Mouse (Mus musculus): ENCODE measurements around the gene Gjc3. TPM values are rescaled to one million over a fixed set of nuclear protein-coding genes. Genes with fewer than 3 reads are reported as not detected.

Gjc3 gene
- not detected for polyA plus RNA-seq (2014; fragmentation: Illumina TruSeq; extraction: RNeasy Lipid Tissue Mini Kit (QIAGEN cat#74804); ENCODE audit: low read depth, low replicate concordance)

DNA sequence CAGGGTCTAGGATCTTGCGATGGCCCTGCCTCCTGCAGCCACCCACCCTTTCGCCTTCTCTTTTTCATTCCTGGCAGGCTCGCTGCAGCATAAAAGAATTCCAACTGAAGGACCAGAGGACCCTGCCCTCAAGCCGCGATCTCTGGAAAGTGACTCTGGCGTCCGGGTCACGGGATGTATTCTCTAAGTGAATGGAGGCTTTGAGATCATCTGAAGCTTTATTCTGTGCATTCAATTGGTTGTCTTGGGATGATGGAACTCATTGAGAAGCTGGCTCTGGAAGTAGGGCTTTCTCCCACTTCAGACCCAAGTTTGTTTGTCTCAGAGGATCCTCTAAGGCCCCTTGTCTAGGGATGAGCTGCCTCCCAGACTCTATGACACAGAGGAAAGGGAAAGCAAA is at the start of gene Gjc3:
Gjc3 (minus strand) TSS at position 154 of the 400 bp plus-strand sequence.

DNA sequence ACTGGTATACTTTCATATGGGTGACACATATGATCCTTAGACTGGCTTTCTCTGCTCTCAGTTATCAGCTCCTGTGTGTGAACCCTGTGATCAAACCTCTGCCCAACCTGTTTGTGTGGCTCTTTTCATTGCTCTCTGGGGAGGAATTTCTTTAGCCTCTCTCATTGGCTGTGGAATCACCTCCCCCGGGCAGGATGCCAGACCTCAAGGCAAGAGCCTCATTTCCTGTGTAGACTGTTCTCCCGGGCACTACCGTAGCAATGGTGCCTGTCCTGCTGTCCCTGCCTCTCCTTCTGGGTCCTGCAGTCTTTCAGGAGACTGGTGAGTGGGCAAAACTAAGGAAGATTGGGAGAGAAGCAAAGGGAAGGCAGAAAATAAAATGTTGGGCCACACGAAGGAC is 18.4 kb upstream of the Gjc3 start, which contains the start of gene Azgp1:
Azgp1 (plus strand) TSS at position 221 of the 400 bp plus-strand sequence.

DNA sequence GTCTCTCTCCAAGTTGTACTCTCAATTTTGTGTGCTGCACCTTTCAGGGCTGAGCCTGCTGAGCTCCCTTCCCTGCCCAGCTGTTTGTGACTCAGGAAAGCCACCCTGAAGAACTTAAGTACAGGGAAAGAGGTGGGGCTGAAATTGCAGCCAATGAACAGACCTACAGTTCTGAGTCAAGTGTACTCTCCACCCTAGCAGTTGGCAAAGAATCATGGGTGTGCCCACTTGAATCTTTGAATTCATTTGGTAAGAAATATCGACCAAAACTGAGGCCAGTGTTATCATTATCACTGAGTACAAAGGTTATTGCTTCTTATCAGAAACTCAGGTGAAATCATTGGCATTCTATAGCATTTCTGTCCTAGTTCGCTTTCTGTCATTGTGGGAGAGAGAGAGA is 41.4 kb downstream of the Gjc3 start, which contains the start of gene Cyp3a13:
Cyp3a13 (minus strand) TSS at position 88 of the 400 bp plus-strand sequence.

Other genes with a start within 250 kb of the Gjc3 start
- gene Nyap1, start 221.5 kb downstream of the Gjc3 start, polyA plus RNA-seq (2014; fragmentation: Illumina TruSeq; extraction: RNeasy Lipid Tissue Mini Kit (QIAGEN cat#74804); ENCODE audit: low read depth, low replicate concordance), result 0.16 TPM
- gene Tsc22d4, start 217.4 kb downstream of the Gjc3 start, polyA plus RNA-seq (2014; fragmentation: Illumina TruSeq; extraction: RNeasy Lipid Tissue Mini Kit (QIAGEN cat#74804); ENCODE audit: low read depth, low replicate concordance), result 0.36 TPM
- gene Ppp1r35, start 184.2 kb downstream of the Gjc3 start, polyA plus RNA-seq (2014; fragmentation: Illumina TruSeq; extraction: RNeasy Lipid Tissue Mini Kit (QIAGEN cat#74804); ENCODE audit: low read depth, low replicate concordance), result not detected
- 8.0 TPM for gene Mepce, start 175.4 kb downstream of the Gjc3 start, polyA plus RNA-seq (2014; fragmentation: Illumina TruSeq; extraction: RNeasy Lipid Tissue Mini Kit (QIAGEN cat#74804); ENCODE audit: low read depth, low replicate concordance)
- gene Zcwpw1, start 175.3 kb downstream of the Gjc3 start, polyA plus RNA-seq (2014; fragmentation: Illumina TruSeq; extraction: RNeasy Lipid Tissue Mini Kit (QIAGEN cat#74804); ENCODE audit: low read depth, low replicate concordance), result 5.1 TPM
- not detected for gene Pilra, start 126.8 kb downstream of the Gjc3 start, polyA plus RNA-seq (2014; fragmentation: Illumina TruSeq; extraction: RNeasy Lipid Tissue Mini Kit (QIAGEN cat#74804); ENCODE audit: low read depth, low replicate concordance)
- gene Pilrb1, start 105.0 kb downstream of the Gjc3 start, polyA plus RNA-seq (2014; fragmentation: Illumina TruSeq; extraction: RNeasy Lipid Tissue Mini Kit (QIAGEN cat#74804); ENCODE audit: low read depth, low replicate concordance), result 0.65 TPM
- not detected for gene Pilrb2, start 91.3 kb downstream of the Gjc3 start, polyA plus RNA-seq (2014; fragmentation: Illumina TruSeq; extraction: RNeasy Lipid Tissue Mini Kit (QIAGEN cat#74804); ENCODE audit: low read depth, low replicate concordance)
- gene Cyp3a13, start 41.5 kb downstream of the Gjc3 start, polyA plus RNA-seq (2014; fragmentation: Illumina TruSeq; extraction: RNeasy Lipid Tissue Mini Kit (QIAGEN cat#74804); ENCODE audit: low read depth, low replicate concordance), result 1.7 TPM
- gene Azgp1, start 18.4 kb upstream of the Gjc3 start, polyA plus RNA-seq (2014; fragmentation: Illumina TruSeq; extraction: RNeasy Lipid Tissue Mini Kit (QIAGEN cat#74804); ENCODE audit: low read depth, low replicate concordance), result 14.1 TPM
- not detected for gene Smok3a, start 58.2 kb upstream of the Gjc3 start, polyA plus RNA-seq (2014; fragmentation: Illumina TruSeq; extraction: RNeasy Lipid Tissue Mini Kit (QIAGEN cat#74804); ENCODE audit: low read depth, low replicate concordance)
- not detected for gene Smok3b, start 58.3 kb upstream of the Gjc3 start, polyA plus RNA-seq (2014; fragmentation: Illumina TruSeq; extraction: RNeasy Lipid Tissue Mini Kit (QIAGEN cat#74804); ENCODE audit: low read depth, low replicate concordance)
- not detected for gene Smok3c, start 90.1 kb upstream of the Gjc3 start, polyA plus RNA-seq (2014; fragmentation: Illumina TruSeq; extraction: RNeasy Lipid Tissue Mini Kit (QIAGEN cat#74804); ENCODE audit: low read depth, low replicate concordance)
- gene Zkscan1, start 122.0 kb upstream of the Gjc3 start, polyA plus RNA-seq (2014; fragmentation: Illumina TruSeq; extraction: RNeasy Lipid Tissue Mini Kit (QIAGEN cat#74804); ENCODE audit: low read depth, low replicate concordance), result 50.9 TPM
- 17.5 TPM for gene Zscan21, start 153.8 kb upstream of the Gjc3 start, polyA plus RNA-seq (2014; fragmentation: Illumina TruSeq; extraction: RNeasy Lipid Tissue Mini Kit (QIAGEN cat#74804); ENCODE audit: low read depth, low replicate concordance)
- gene Zfp113, start 192.6 kb upstream of the Gjc3 start, polyA plus RNA-seq (2014; fragmentation: Illumina TruSeq; extraction: RNeasy Lipid Tissue Mini Kit (QIAGEN cat#74804); ENCODE audit: low read depth, low replicate concordance), result 16.9 TPM
- gene Cops6, start 198.0 kb upstream of the Gjc3 start, polyA plus RNA-seq (2014; fragmentation: Illumina TruSeq; extraction: RNeasy Lipid Tissue Mini Kit (QIAGEN cat#74804); ENCODE audit: low read depth, low replicate concordance), result 75.6 TPM
- 4.8 TPM for gene Ap4m1, start 208.9 kb upstream of the Gjc3 start, polyA plus RNA-seq (2014; fragmentation: Illumina TruSeq; extraction: RNeasy Lipid Tissue Mini Kit (QIAGEN cat#74804); ENCODE audit: low read depth, low replicate concordance)
- gene Mcm7, start 209.3 kb upstream of the Gjc3 start, polyA plus RNA-seq (2014; fragmentation: Illumina TruSeq; extraction: RNeasy Lipid Tissue Mini Kit (QIAGEN cat#74804); ENCODE audit: low read depth, low replicate concordance), result 6.9 TPM
- 2.7 TPM for gene Taf6, start 224.4 kb upstream of the Gjc3 start, polyA plus RNA-seq (2014; fragmentation: Illumina TruSeq; extraction: RNeasy Lipid Tissue Mini Kit (QIAGEN cat#74804); ENCODE audit: low read depth, low replicate concordance)
- gene Cnpy4, start 224.4 kb upstream of the Gjc3 start, polyA plus RNA-seq (2014; fragmentation: Illumina TruSeq; extraction: RNeasy Lipid Tissue Mini Kit (QIAGEN cat#74804); ENCODE audit: low read depth, low replicate concordance), result 9.6 TPM
- 0.36 TPM for gene Mblac1, start 231.2 kb upstream of the Gjc3 start, polyA plus RNA-seq (2014; fragmentation: Illumina TruSeq; extraction: RNeasy Lipid Tissue Mini Kit (QIAGEN cat#74804); ENCODE audit: low read depth, low replicate concordance)

Measured in kidney, adult 10 weeks (tissue).